Mouse (Mus musculus): Measurements from ENCODE around the gene Mprip. TPM values are rescaled to one million over a fixed set of nuclear protein-coding genes. Genes with fewer than 3 reads are reported as not detected.
A peak's percentile ranks its signal among the peaks of the same experiment; 100 is the strongest.

Gene Mprip
- polyA plus RNA-seq, 1 experiment from 2014 or later, result 27.8 TPM

DNA sequence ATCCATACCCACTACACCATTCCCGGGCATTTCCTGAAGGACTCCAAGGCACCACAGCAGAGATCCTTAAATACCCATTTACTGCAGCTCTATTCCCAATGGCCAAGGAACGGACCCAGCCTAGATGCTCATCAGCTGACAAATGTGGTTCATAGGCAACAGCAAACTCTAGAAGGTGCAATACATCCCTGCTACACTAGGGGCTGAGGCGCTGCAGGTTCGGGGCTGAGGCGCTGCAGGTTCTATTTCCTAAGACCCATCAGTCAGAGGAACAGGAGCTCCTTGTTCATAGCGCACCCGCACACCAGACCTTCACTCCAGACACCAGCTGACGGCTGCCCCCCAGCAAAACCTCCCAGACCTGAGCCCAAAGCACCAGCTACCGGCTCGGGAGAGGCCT is 139.3 kb downstream of the Mprip start:
- 92% methylated on average over 10 of the region's 10 CpGs for WGBS
- Histone ChIP-seq H3K4me2 (replicated peaks; ENCODE audit: low read depth) (no peak overlapping the region), H3K9me3 (ENCODE audit: control insufficient read depth) (no peaks in the 10 kb centered on the region), H3K27me3 (replicated peaks; ENCODE audit: control insufficient read depth, insufficient read depth, low read length) (no peaks in the 10 kb centered on the region), H3K27ac (ENCODE audit: low read depth, low read length) (no peak overlapping the region), H3K9ac (ENCODE audit: low read depth, low read length) (no peak overlapping the region), H3K36me3 (ENCODE audit: control insufficient read depth, insufficient read depth) (peaks cover 99% of the 10 kb centered on the region), H3K4me3 (ENCODE audit: low read depth, low read length) (no peak overlapping the region), H3K4me1 (replicated peaks; ENCODE audit: control insufficient read depth, insufficient read depth, low read length) (no peaks in the 10 kb centered on the region)
- TF ChIP-seq CTCF (IDR thresholded peaks at IDR 0.05; ENCODE audit: low read depth), result peak; percentile 47
- no peak for ATAC-seq

DNA sequence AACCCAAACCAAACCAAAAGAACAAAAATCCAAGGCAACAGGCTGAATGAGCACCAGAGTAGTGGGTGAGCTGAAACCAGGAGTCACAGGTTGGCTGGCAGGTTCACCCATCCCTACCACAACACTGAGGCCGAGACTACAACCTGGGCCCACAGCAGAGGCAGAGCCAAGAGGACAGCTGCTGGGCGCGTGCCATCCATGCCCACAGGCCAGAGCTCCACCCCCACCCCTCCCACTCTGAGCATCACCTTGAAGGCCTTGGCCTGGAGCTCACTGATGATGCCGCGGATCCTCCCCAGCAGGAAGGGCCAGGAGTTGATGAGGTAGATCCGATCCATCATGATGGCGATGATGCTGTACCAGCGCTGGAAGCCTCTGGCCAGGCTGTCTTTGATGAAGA is 140.8 kb downstream of the Mprip start:
- H3K4me1 ChIP-seq (replicated peaks; ENCODE audit: control insufficient read depth, insufficient read depth, low read length), result no peaks in the 10 kb centered on the region
- H3K9ac ChIP-seq (ENCODE audit: low read depth, low read length), result no peak overlapping the region
- no peak overlapping the region for H3K4me3 ChIP-seq (ENCODE audit: low read depth, low read length)
- H3K9me3 ChIP-seq (ENCODE audit: control insufficient read depth), result no peaks in the 10 kb centered on the region
- ATAC-seq, result no peak
- H3K36me3 ChIP-seq (ENCODE audit: control insufficient read depth, insufficient read depth), result peaks cover 99% of the 10 kb centered on the region
- no peak overlapping the region for H3K4me2 ChIP-seq (replicated peaks; ENCODE audit: low read depth)
- H3K27ac ChIP-seq (ENCODE audit: low read depth, low read length), result no peak overlapping the region
- no peaks in the 10 kb centered on the region for H3K27me3 ChIP-seq (replicated peaks; ENCODE audit: control insufficient read depth, insufficient read depth, low read length)
- TF ChIP-seq CTCF (IDR thresholded peaks at IDR 0.05; ENCODE audit: low read depth), result no peak
- 95% methylated on average over 8 of the region's 8 CpGs for WGBS

DNA sequence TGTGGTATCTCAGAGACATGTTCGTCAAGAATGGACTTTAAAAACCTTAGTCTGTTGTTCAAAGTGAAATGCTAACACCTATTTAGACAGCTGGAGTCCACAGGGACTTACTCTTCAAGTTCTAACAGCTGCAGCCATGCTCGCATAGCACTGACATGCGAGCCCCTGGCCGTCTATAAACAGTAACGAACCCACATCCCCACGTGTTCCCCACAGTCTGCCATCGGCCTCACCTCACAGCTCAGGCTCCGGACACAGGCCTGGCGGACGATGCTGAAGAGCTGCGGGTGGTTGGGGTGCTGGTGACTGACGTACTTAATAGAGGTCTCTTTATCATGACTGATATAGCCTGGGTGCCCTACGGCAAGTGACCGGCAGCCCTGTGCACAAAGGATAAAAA is 142.4 kb downstream of the Mprip start:
- no peak overlapping the region for H3K9ac ChIP-seq (ENCODE audit: low read depth, low read length)

DNA sequence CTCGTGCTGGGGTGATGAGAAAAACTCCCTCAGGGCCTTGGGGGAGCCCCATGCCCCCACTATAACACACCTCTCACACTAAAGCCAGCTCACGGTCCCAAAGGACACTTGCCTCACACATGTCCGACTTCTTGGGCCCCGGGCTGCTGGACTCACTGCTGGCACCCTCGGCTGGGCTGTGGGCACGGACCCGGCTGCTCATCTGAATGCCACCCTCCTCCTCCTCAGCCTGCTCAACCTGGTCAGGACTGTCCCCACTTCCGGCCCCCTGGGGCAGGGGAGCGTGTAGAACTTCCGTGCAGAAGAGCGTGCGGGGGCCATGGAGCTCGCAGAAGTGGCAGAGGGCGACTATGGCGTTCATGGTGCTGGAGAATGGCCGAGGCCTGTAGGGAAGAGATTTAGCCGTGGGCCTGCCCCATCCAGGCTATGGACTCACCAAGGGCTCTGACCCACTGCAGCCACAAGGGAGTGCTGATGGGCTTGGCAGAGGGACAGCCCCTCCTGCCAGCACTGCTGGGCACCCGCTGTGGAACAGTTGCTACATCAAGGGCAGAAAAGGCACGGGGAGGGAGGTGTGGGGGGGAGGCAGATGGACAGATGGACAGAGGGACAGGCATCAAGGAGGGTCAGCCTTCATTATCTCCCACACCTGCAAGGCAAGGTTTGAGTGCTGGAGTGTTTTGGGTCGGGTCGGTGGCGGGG is 143.5 kb downstream of the Mprip start:
- TF ChIP-seq CTCF (IDR thresholded peaks at IDR 0.05; ENCODE audit: low read depth), result 0 out of 2 replicates have a peak, but pooled peaks have one; percentile 26
- Histone ChIP-seq H3K4me1 (replicated peaks; ENCODE audit: control insufficient read depth, insufficient read depth, low read length) (0 out of 2 replicates have a peak, but pooled peaks cover 6% of the 10 kb centered on the region), H3K9ac (ENCODE audit: low read depth, low read length) (no peak overlapping the region), H3K9me3 (ENCODE audit: control insufficient read depth) (no peaks in the 10 kb centered on the region), H3K36me3 (ENCODE audit: control insufficient read depth, insufficient read depth) (peaks cover 82% of the 10 kb centered on the region), H3K27me3 (replicated peaks; ENCODE audit: control insufficient read depth, insufficient read depth, low read length) (no peaks in the 10 kb centered on the region), H3K4me2 (replicated peaks; ENCODE audit: low read depth) (no peak overlapping the region), H3K27ac (ENCODE audit: low read depth, low read length) (no peak overlapping the region), H3K4me3 (ENCODE audit: low read depth, low read length) (no peak overlapping the region)
- 93% methylated on average over 22 of the region's 22 CpGs for WGBS
- no peak for ATAC-seq

More for the DNA sequence above, 142.4 kb downstream of the Mprip start:
- H3K27me3 ChIP-seq (replicated peaks; ENCODE audit: control insufficient read depth, insufficient read depth, low read length), result no peaks in the 10 kb centered on the region
- H3K27ac ChIP-seq (ENCODE audit: low read depth, low read length), result no peak overlapping the region
- H3K4me2 ChIP-seq (replicated peaks; ENCODE audit: low read depth), result no peak overlapping the region
- no peak overlapping the region for H3K4me3 ChIP-seq (ENCODE audit: low read depth, low read length)
- peaks cover 93% of the 10 kb centered on the region for H3K36me3 ChIP-seq (ENCODE audit: control insufficient read depth, insufficient read depth)
- WGBS, result 89% methylated on average over 14 of the region's 14 CpGs
- no peaks in the 10 kb centered on the region for H3K9me3 ChIP-seq (ENCODE audit: control insufficient read depth)
- H3K4me1 ChIP-seq (replicated peaks; ENCODE audit: control insufficient read depth, insufficient read depth, low read length), result 0 out of 2 replicates have a peak, but pooled peaks cover 2% of the 10 kb centered on the region
- ATAC-seq, result no peak
- TF ChIP-seq CTCF (IDR thresholded peaks at IDR 0.05; ENCODE audit: low read depth), result no peak

DNA sequence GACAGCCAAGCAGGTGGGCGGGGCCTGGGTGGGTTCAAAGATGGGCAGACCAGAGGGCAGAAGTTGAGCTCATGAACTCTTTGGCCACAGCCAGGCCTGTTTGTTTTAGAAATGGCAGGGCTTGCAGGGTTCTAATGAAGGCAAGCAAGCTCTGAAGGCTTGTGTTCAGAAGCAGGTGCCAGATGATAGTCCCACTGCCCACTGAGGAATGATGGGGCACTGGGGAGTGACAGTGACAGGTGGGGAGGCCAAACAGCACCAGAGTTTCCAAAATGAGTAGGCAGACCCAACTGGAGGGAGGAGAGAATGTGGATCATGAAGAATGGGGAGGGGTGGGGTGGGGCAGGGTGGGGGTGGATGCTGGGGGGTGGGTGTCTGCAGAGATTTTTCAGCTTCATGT is 144.2 kb downstream of the Mprip start:
- no peak overlapping the region for H3K27ac ChIP-seq (ENCODE audit: low read depth, low read length)
- TF ChIP-seq CTCF (IDR thresholded peaks at IDR 0.05; ENCODE audit: low read depth), result no peak
- H3K4me2 ChIP-seq (replicated peaks; ENCODE audit: low read depth), result no peak overlapping the region
- WGBS, result 89% methylated on average over 1 of the region's 1 CpGs
- H3K9me3 ChIP-seq (ENCODE audit: control insufficient read depth), result no peaks in the 10 kb centered on the region
- no peak overlapping the region for H3K9ac ChIP-seq (ENCODE audit: low read depth, low read length)
- H3K36me3 ChIP-seq (ENCODE audit: control insufficient read depth, insufficient read depth), result peaks cover 75% of the 10 kb centered on the region
- H3K4me3 ChIP-seq (ENCODE audit: low read depth, low read length), result no peak overlapping the region
- H3K27me3 ChIP-seq (replicated peaks; ENCODE audit: control insufficient read depth, insufficient read depth, low read length), result no peaks in the 10 kb centered on the region
- ATAC-seq, result no peak
- H3K4me1 ChIP-seq (replicated peaks; ENCODE audit: control insufficient read depth, insufficient read depth, low read length), result 0 out of 2 replicates have a peak, but pooled peaks cover 6% of the 10 kb centered on the region

DNA sequence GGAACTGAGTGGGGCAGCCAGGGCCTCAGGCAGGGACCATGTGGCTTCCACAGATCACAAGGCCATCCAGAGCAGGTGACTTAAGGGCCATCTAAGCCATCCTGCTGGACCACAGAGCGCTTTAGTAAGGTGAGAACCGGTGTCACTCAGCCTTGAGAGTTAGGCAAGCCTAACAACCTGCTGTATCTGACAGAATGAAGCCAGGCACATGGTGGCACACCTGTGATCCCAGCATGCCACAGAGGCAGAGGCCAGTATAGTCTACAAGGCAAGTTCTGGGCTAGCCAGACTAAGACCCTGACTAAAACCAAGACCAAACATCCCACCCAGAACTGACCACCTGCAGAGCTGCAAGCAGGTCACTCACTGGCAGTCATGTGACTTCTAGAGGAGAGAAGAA is 144.6 kb downstream of the Mprip start:
- WGBS, result 81% methylated on average over 2 of the region's 2 CpGs
- Histone ChIP-seq H3K36me3 (ENCODE audit: control insufficient read depth, insufficient read depth) (peaks cover 71% of the 10 kb centered on the region), H3K27me3 (replicated peaks; ENCODE audit: control insufficient read depth, insufficient read depth, low read length) (no peaks in the 10 kb centered on the region), H3K9ac (ENCODE audit: low read depth, low read length) (no peak overlapping the region), H3K4me1 (replicated peaks; ENCODE audit: control insufficient read depth, insufficient read depth, low read length) (0 out of 2 replicates have a peak, but pooled peaks cover 6% of the 10 kb centered on the region), H3K4me2 (replicated peaks; ENCODE audit: low read depth) (no peak overlapping the region), H3K27ac (ENCODE audit: low read depth, low read length) (no peak overlapping the region), H3K4me3 (ENCODE audit: low read depth, low read length) (no peak overlapping the region), H3K9me3 (ENCODE audit: control insufficient read depth) (no peaks in the 10 kb centered on the region)
- TF ChIP-seq CTCF (IDR thresholded peaks at IDR 0.05; ENCODE audit: low read depth), result no peak
- ATAC-seq, result no peak
